Mouse (Mus musculus): ENCODE data around the gene Rpl3l. TPM values are rescaled to one million over a fixed set of nuclear protein-coding genes. Genes with fewer than 3 reads are reported as not detected.
A peak's percentile ranks its signal among the peaks of the same experiment; 100 is the strongest.

The Rpl3l gene
- total and polyA plus RNA-seq, 2 experiments from 2014 or later, result 2.1 to 7.2 TPM

- Histone ChIP-seq H3K27ac (ENCODE audit: low read depth) (no peak overlapping the region), H3K36me3 (replicated peaks; ENCODE audit: control insufficient read depth, insufficient read depth, low read length) (peaks cover 44% of the 10 kb centered on the region), H3K27me3 (ENCODE audit: control insufficient read depth, insufficient read depth, low read length) (no peaks in the 10 kb centered on the region), H3K9me3 (replicated peaks; ENCODE audit: control insufficient read depth, low read length) (no peaks in the 10 kb centered on the region), H3K4me2 (ENCODE audit: low read depth, low read length) (no peak overlapping the region), H3K4me3 (ENCODE audit: low read depth, low read length) (no peak overlapping the region), H3K9ac (replicated peaks; ENCODE audit: low read depth, low read length) (no peak overlapping the region), H3K4me1 (ENCODE audit: control insufficient read depth, insufficient read depth) (peaks cover 18% of the 10 kb centered on the region)
- ATAC-seq (ENCODE audit: insufficient read depth, low read depth), result no peak
- TF ChIP-seq EP300 (IDR thresholded peaks at IDR 0.05; ENCODE audit: low read depth), result no peak
- TF ChIP-seq CTCF (IDR thresholded peaks at IDR 0.05; ENCODE audit: low read depth), result no peak
- WGBS, result 73% methylated on average over 2 of the region's 2 CpGs
- no peak for DNase-seq (ENCODE audit: low spot score)
Measured at GRCm38 (mm10) chr17:24699473-24699872, 28.1 kb upstream of the Rpl3l start.

DNA sequence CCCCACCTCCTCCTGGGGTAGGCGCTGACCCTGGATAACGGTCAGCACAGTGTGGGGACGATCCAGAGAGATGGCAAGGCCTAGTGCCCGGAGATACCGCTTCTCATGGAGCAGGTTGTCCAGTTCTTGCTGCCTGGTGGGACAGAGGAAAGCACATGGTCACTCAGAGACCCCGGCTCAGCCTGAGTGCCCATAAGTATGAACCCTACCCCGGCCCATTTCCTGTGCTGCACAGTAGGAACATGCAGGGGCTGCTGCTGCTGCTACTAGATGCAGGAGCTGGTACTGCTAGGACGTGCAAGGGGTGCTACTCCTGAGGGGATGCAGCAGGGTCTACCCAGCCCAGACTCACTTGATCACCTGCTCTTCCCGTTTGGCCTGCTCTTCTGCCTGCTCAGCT, 26.4 kb upstream of the Rpl3l start:
- no peak overlapping the region for H3K4me2 ChIP-seq (ENCODE audit: low read depth, low read length)
- peaks cover 13% of the 10 kb centered on the region; the same call in 1 of the 2 replicates for H3K4me1 ChIP-seq (ENCODE audit: control insufficient read depth, insufficient read depth)
- DNase-seq (ENCODE audit: low spot score) (no peak), ATAC-seq (ENCODE audit: insufficient read depth, low read depth) (no peak)
- no peak overlapping the region for H3K9ac ChIP-seq (replicated peaks; ENCODE audit: low read depth, low read length)
- no peaks in the 10 kb centered on the region for H3K27me3 ChIP-seq (ENCODE audit: control insufficient read depth, insufficient read depth, low read length)
- H3K9me3 ChIP-seq (replicated peaks; ENCODE audit: control insufficient read depth, low read length), result no peaks in the 10 kb centered on the region
- peaks cover 55% of the 10 kb centered on the region for H3K36me3 ChIP-seq (replicated peaks; ENCODE audit: control insufficient read depth, insufficient read depth, low read length)
- TF ChIP-seq CTCF (IDR thresholded peaks at IDR 0.05; ENCODE audit: low read depth) (no peak), EP300 (IDR thresholded peaks at IDR 0.05; ENCODE audit: low read depth) (no peak)
- WGBS, result 91% methylated on average over 9 of the region's 9 CpGs
- no peak overlapping the region for H3K27ac ChIP-seq (ENCODE audit: low read depth)
- no peak overlapping the region for H3K4me3 ChIP-seq (ENCODE audit: low read depth, low read length)

DNA sequence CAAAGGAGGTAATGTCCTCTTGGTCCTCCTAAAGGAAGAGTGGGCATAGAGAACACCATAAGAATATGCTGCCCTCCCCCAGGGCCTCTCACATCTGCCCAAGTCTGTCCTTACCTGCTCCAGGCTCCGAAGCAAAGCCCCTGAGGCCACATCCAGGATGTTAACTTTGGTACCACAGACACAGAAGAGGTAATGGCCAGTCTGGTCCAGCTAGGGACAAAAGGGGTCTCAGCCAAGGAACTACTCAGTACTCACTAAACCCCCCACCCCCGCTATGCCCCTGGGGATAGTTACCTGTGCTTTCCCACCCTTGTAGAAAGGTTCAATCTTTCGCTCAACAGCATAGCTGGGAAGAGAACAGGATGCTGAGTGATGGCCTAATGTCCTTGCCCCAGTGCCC, 21.8 kb upstream of the Rpl3l start:
- no peak for TF ChIP-seq EP300 (IDR thresholded peaks at IDR 0.05; ENCODE audit: low read depth)
- no peak for TF ChIP-seq CTCF (IDR thresholded peaks at IDR 0.05; ENCODE audit: low read depth)
- no peak overlapping the region for H3K4me2 ChIP-seq (ENCODE audit: low read depth, low read length)
- peaks cover 45% of the 10 kb centered on the region for H3K36me3 ChIP-seq (replicated peaks; ENCODE audit: control insufficient read depth, insufficient read depth, low read length)
- H3K27me3 ChIP-seq (ENCODE audit: control insufficient read depth, insufficient read depth, low read length), result no peaks in the 10 kb centered on the region
- ATAC-seq (ENCODE audit: insufficient read depth, low read depth) (no peak), DNase-seq (ENCODE audit: low spot score) (no peak)
- H3K27ac ChIP-seq (ENCODE audit: low read depth), result no peak overlapping the region
- H3K9ac ChIP-seq (replicated peaks; ENCODE audit: low read depth, low read length), result no peak overlapping the region
- peaks cover 13% of the 10 kb centered on the region; the same call in 1 of the 2 replicates for H3K4me1 ChIP-seq (ENCODE audit: control insufficient read depth, insufficient read depth)
- H3K4me3 ChIP-seq (ENCODE audit: low read depth, low read length), result no peak overlapping the region
- no peaks in the 10 kb centered on the region for H3K9me3 ChIP-seq (replicated peaks; ENCODE audit: control insufficient read depth, low read length)
- WGBS, result 88% methylated on average over 3 of the region's 3 CpGs

GRCm38 (mm10) chr17:24706982-24707800, 20.4 kb upstream of the Rpl3l start, which contains the start of gene Tbl3:
Tbl3 (minus strand) TSS chr17:24707660.
- 0 out of 2 replicates have a peak, but pooled peaks have one; percentile 6 for TF ChIP-seq CTCF (IDR thresholded peaks at IDR 0.05; ENCODE audit: low read depth)
- no peak for TF ChIP-seq EP300 (IDR thresholded peaks at IDR 0.05; ENCODE audit: low read depth)
- peak; percentile 92 for DNase-seq (ENCODE audit: low spot score)
- ATAC-seq (ENCODE audit: insufficient read depth, low read depth), result peak; percentile 87
- Histone ChIP-seq H3K4me2 (ENCODE audit: low read depth, low read length) (peak within 1 kb of the TSS; percentile 74), H3K9ac (replicated peaks; ENCODE audit: low read depth, low read length) (peak within 1 kb of the TSS; percentile 73), H3K27me3 (ENCODE audit: control insufficient read depth, insufficient read depth, low read length) (no peaks in the 10 kb centered on the region), H3K4me1 (ENCODE audit: control insufficient read depth, insufficient read depth) (peaks cover 13% of the 10 kb centered on the region; the same call in 1 of the 2 replicates), H3K36me3 (replicated peaks; ENCODE audit: control insufficient read depth, insufficient read depth, low read length) (peaks cover 31% of the 10 kb centered on the region), H3K27ac (ENCODE audit: low read depth) (peak within 1 kb of the TSS; percentile 79), H3K9me3 (replicated peaks; ENCODE audit: control insufficient read depth, low read length) (no peaks in the 10 kb centered on the region), H3K4me3 (ENCODE audit: low read depth, low read length) (peak within 1 kb of the TSS; percentile 68)
- 2% methylated on average over 32 of the region's 32 CpGs for WGBS

- H3K36me3 ChIP-seq (replicated peaks; ENCODE audit: control insufficient read depth, insufficient read depth, low read length), result peaks cover 24% of the 10 kb centered on the region
- ATAC-seq (ENCODE audit: insufficient read depth, low read depth) (peak; percentile 45; the same call in 1 of the 2 replicates), DNase-seq (ENCODE audit: low spot score) (no peak)
- H3K27ac ChIP-seq (ENCODE audit: low read depth), result peak overlapping the region; percentile 79
- TF ChIP-seq EP300 (IDR thresholded peaks at IDR 0.05; ENCODE audit: low read depth) (no peak), CTCF (IDR thresholded peaks at IDR 0.05; ENCODE audit: low read depth) (no peak)
- WGBS, result 4% methylated on average over 24 of the region's 24 CpGs
- no peaks in the 10 kb centered on the region for H3K9me3 ChIP-seq (replicated peaks; ENCODE audit: control insufficient read depth, low read length)
- H3K9ac ChIP-seq (replicated peaks; ENCODE audit: low read depth, low read length), result peak overlapping the region; percentile 73
- no peaks in the 10 kb centered on the region for H3K27me3 ChIP-seq (ENCODE audit: control insufficient read depth, insufficient read depth, low read length)
- peak overlapping the region; percentile 74 for H3K4me2 ChIP-seq (ENCODE audit: low read depth, low read length)
- H3K4me3 ChIP-seq (ENCODE audit: low read depth, low read length), result peak overlapping the region; percentile 68
- peaks cover 13% of the 10 kb centered on the region; the same call in 1 of the 2 replicates for H3K4me1 ChIP-seq (ENCODE audit: control insufficient read depth, insufficient read depth)
Measured at GRCm38 (mm10) chr17:24707801-24708425, 19.7 kb upstream of the Rpl3l start.
